Mouse (Mus musculus) cerebellum, adult 9-10 months (tissue): Measurements from ENCODE around the gene Paxx.

Source experiments
- DNase-seq: peaks from one replicate; pipeline ENCODE4 v3.0.0; 2022

The Paxx gene

DNA sequence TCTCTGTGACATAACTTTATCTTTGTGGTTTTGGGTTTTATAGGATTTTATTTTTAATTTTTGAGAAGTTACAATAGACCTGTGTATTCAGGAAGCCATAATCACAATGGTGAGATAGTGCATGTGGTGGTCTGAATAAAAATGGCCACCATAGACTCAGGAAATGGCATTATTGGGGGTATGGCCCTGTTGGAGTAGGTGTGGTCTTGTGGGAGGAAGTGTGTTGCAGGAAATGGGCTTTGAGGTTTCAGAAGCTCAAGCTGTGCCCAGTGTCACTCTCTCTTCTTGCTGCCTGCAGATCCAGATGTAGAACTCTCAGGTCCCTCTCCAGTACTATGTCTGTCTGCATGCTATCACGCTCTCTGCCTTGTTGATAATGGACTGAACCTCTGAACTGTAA is 19.6 kb upstream of the Paxx start:
- no peak for DNase-seq

DNA sequence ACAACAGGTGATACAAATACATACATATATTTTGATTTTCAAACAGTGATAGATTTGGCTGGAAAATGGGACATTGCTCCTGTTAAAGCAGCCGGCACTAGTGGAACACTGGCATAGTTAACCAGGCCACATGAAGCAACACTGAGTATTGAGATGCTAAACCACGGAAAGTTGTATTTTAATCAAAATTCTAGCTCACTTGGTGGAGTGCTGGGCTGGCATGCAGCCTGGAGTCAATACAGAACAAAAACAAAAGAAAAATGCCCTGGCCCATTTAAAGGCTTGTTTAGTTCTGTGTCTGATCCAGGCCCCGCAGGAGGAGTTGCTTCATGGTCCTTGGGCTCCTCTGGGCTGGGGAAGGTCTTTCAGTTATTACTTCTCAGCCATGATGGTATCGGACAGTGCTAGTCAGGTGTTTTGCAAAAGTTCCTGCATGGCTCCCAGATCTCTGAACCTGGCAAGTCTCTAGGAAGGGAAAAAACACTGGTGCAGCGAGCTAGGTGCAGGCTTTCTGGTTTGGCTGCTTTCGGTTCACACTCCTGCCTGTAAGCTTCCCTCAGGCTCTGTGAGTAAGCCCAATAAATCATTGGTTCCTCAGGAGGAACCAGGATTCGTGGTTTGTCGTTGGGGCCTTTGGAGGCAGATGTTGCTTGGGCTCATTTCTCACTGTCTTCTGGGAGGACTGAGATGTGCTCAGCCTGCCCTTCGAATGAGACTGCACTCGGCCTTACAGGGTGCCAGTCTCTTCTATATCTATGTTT is 18.8 kb upstream of the Paxx start:
- no peak for DNase-seq

DNA sequence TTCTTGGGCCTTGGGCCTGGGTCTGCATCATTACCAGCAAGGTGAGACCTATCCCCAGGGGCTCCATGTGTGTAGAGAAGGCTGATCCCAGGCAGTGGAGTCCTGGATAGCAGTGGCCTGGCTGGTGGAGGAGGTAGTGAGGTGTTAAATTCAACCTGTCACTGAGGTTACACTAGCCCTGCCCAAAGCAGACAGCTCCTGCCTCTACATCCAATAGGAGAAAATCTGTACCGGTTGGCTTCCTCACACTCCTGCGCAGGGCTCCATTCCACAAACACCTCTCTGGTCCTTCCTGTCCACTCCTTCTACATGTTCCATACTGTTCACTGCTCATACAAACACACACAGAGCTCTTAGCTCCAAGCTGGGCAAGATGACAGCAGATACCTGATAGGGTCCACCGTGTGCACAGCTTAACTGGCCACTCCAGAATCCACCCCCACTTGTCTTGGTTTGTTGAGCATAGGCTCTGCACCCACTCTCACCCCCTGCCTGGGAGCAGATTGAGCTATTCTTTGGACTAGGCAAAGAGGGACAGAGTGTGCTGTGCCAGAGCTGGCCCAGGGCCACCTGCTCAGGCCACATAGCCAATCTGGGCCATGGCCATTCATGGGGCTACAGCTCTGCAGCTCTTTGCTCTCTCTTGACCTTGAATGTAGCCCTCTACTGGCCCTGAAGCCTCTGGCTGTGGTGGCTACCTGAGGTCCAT is 17.2 kb upstream of the Paxx start:
- peak; percentile 99 for DNase-seq

- peak; percentile 72 for DNase-seq
Measured at GRCm38 (mm10) chr2:25477541-25477940, 16.6 kb upstream of the Paxx start.

- no peak for DNase-seq
Measured at GRCm38 (mm10) chr2:25472550-25472949, 11.7 kb upstream of the Paxx start.

- DNase-seq: peak; percentile 60
Measured at GRCm38 (mm10) chr2:25469969-25470368, 9.1 kb upstream of the Paxx start, which contains the start of gene Ptgds. Ptgds (minus strand) TSS chr2:25470046.

- peak; percentile 80 for DNase-seq
Measured at GRCm38 (mm10) chr2:25468962-25469915, 8.3 kb upstream of the Paxx start.

- peak; percentile 49 for DNase-seq
Measured at GRCm38 (mm10) chr2:25467606-25468303, 6.9 kb upstream of the Paxx start.

DNA sequence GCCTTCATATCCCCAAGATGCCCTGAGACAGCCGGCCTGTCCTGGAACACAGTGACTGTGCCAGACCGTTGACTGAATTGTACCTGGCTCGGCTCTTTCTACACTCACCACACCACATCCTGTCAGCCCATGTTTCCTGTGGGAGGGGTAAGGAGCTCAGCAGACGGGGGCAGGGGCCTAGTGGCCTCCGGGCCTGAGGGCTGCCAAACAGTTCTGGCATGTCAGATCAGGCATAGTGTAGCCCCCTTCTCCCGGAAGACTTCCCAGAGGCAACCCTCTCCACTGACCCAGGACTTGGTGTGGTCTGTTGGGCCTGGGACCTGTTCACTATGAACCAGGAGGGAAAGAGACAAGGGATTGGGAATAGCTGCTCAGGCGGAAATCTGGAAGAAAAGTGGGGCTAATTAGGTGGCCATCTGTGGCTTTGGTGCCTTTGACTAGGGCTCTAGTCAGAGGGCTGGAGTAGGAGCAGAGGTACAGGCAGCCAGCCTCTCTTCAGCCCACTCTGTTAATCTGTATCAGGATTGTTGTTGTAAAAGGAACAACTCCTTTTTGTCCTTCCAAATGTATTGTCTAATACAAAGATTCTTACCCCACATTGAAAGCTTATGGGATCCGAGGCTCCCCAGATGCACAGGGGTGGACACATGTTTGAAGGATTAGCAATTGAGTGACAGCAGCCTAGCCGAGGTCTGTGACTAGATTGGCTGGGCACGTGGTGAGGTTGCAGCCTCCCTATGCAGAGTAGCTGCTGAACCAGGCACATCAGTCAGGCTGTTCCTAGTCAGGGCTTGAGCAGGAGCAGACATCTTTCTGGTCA is 5.1 kb upstream of the Paxx start:
- DNase-seq: peak; percentile 77

DNA sequence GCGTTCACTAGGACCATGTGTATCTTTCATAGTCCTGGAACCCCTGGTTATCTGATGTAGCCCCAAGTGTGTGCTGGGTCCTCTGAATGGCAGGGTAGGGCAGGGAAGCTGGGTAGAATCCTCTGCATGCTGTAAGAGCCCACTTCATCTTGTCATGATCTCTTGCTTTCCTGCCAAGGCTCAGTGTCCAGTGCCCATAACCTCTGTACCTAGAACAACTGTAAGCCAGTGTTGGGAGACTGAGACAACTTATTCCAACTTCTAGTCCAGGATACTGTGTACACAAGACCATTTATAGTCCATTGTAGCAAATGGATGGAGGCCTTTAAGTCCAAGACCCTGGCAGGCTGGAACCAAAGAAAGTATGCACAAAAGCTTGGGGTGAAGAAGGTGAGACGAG is 4.4 kb upstream of the Paxx start:
- no peak for DNase-seq

DNA sequence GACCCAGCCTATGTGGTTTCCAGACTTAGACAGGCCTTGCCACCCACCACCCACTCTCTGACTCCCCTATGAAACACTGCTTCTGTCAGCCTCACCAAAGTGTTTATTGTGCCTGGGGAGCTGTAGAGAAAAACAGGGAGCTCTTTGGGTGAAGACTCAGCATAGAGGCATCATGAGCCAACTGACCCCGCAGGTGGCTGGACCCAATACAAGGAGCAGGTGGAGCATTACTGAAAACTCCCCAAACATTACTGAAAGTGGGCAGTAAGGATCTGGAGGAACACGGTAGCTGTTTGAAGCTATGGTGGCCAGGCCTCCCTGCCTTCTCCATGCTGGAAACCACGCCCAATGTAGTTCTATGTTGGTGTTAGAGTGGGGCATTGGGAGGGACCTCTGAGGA is 2.7 kb upstream of the Paxx start:
- peak; percentile 81 for DNase-seq

DNA sequence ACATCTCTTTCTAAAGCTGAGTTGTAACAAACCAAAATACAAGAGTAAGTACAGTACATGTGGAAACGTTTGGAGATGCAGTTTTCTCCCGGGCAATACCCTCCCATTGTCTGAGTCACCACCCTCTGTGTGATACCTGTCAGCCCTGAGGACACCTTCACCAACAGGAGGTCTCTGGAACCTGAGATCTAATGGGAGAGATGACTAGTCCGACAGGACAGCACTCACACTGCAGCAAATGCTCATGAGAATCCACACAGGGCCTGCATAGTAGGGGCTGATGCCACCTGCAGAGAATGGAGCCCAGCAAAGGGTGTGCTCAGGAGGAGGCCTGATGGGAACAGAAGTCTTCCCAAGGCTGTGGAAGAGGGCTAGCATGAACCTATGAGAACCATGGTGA is 513 bp upstream of the Paxx start:
- DNase-seq: no peak

DNA sequence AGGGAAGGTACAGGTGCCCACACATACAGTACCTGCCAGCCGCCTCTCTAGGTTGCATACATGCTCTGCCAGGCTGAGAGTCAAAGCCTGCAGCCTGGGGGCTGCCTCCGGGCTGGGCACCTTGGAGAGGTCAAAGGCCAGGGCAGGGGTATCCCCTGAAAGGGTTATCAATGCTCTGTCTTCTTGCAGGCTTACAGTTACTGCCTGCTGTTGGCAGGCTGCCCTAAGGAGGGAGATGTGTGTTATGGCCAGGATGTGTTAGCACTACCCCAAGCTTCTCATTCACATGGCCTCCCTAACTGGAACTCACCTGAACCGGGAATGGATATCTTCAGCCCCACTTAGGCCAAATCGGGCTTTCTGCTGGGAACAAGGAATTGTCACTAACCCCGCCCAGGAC is 759 bp downstream of the Paxx start:
- DNase-seq: no peak

GRCm38 (mm10) chr2:25458911-25459310 is 2.0 kb downstream of the Paxx start:
- peak; percentile 70 for DNase-seq

DNA sequence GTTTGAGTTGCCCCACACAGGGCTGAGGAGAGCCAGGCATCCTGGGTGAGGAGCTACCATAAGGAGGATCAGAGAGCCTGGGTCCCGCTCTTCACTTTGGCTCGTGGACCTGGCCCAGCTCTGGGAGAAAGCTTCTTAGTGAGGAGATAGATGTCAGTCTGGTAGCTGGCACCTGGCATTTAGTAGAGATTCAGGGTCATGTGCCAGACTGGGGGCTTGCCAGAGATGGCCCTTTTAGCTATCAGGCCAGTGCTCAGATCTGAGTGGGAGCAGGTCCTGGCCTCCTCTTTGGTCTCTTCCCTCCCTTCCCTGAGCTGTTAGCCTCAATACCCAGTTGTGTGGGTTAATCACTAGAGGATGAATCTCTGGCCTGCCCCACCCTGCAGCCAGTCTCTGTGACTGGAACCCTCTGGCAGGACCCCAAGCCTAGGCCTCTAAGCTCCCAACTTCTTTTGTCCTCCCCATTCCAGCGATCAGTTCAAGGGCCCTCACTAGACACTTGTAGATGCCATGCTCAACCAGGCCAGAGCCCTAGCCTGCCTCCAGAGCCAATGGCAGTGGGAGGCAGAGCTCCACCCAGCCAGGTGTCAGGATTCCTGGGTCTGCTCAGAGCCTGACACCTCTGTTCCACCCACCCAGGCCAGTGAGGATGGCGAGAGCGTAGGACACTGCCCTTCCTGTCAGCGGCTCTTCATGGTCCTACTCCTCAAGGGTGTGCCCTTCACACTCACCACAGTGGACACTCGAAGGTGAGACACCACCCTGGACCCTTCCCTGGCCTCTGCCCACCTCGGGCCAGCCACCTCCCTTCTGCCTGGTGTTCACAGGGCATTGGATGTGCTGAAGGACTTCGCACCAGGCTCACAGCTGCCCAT is 3.6 kb downstream of the Paxx start:
- peak; percentile 74 for DNase-seq

DNA sequence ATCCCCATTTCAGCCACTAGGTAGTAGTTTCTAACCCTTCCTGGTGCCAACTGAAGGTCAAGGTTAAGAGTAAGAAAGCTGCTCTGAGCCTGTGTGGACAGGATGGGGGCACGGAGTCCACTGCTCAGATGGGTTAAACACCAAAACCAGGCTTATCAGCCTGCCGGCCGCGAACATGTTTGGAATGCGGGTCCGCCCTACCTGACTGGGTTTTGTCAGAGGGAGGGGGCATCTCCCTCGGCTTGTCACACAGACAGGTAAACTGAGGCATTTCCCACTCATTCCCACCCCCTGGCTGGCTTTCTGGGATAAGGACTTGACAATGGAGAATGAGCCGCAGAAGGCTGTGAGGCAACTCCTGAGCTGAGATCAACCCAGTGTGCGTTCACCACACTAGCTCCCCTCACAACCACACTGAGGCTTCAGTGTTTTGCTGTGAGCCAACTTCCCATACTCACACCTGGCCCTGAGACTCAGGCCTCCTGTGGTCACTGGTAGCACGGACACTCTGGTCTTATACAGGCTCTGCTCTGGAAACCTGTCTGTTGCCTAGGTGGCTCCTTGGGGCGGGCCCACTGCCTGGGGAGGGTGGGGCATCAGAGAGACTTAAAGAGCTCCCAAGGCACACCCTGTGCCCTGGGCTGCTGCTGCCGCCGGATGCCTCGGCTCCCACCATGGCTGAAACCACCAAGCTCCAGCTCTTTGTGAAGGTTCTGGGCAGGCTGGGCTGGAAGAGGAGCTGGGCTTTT is 4.5 kb downstream of the Paxx start, which contains the start of gene Clic3:
Clic3 (plus strand) TSS at position 634 of the 749 bp plus-strand sequence.
- DNase-seq: peak; percentile 52

DNA sequence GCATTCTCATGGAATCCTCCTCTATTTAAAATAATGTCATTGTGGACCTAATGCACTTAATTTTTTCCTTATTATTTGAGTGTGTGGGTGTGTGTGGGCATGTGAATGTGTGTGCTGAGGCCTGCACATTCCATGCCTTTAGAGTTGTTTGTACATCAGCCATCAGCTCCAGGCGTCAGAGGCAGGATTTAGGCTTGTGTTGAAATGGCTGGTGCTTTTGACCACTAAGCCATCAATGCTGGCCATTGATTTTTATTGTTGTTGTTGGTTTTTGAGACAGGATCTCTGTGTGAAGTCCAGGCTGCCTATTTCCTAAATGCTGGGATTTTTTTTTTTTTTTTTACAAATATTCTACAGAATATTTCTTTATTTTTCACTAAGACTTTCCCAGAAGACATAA is 7.9 kb downstream of the Paxx start:
- no peak for DNase-seq

GRCm38 (mm10) chr2:25450853-25451647 is 9.8 kb downstream of the Paxx start:
- DNase-seq: no peak

GRCm38 (mm10) chr2:25442682-25443081 is 18.2 kb downstream of the Paxx start:
- DNase-seq: no peak
